Mouse (Mus musculus) erythroblast, embryonic 14.5 days (primary cell): ENCODE measurements at regions not wholly inside any gene's neighbourhood (a gene's known extent, or its start where the extent isn't known, plus 50 kb on each side); places are given as distances from the start of the nearest gene placed in this dataset.

Experiments
- GATA1 ChIP-seq: IDR thresholded peaks from 2 replicates; pipeline ENCODE4 v1.6.1; 2012; ENCODE audit warnings: low read length, inconsistent platforms, mixed read lengths
- TAL1 ChIP-seq: IDR thresholded peaks from 3 replicates; pipeline ENCODE4 v1.6.1; 2012; ENCODE audit warnings: low read length, inconsistent platforms, mixed read lengths

DNA sequence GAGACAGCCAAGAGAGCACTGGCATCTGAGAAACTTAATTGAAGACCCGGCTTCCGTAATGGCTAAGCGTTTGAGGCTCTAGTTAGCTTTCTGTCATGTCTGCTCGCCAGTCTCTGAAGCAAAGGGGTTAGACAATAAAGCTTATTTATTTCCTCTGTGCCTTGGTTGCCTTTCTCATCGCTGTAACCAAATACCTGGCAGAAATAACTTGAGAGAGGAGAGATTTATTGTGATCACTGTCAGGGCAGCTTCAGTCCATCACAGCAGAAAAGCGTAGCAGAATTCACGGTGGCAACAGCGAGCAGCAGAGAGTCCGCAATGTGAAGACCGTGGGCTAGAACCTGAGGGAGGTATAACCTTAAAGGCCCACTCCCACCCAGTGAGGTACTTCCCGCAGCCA is 174.2 kb upstream of the Cdkn3 start:
- TF ChIP-seq GATA1 (no peak), TAL1 (no peak)
